Mouse (Mus musculus) cerebellum, adult 11-12 months (tissue): ENCODE measurements at regions not wholly inside any gene's neighbourhood (a gene's known extent, or its start where the extent isn't known, plus 50 kb on each side); places are given as distances from the start of the nearest gene placed in this dataset.
"Not testable (repeated sequence)": the region's sequence is repeated elsewhere in the genome, so short reads cannot be mapped to it uniquely, and the experiment has no call there.

Experiments
- DNase-seq: peaks from one replicate; pipeline ENCODE4 v3.0.0; 2022

DNA sequence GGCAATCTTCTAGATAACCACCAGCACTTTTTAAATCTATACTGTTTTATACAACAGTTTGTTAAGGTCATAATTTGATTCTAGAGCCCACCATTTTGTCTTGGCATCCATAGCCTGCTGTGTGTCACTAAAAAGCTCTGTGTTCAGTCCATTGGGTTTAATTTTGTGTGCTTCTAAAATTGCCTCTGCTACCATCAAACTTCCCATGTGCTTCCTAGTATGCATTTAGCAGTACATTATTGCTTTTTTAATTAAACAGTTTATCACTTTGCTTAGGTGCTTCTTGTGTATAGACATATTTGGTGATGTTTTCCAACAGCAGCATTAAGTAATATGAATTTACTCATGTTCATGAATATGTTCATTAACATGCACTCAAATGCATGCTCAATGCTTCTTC, 102.4 kb upstream of the Egfr start:
- DNase-seq, result no peak

DNA sequence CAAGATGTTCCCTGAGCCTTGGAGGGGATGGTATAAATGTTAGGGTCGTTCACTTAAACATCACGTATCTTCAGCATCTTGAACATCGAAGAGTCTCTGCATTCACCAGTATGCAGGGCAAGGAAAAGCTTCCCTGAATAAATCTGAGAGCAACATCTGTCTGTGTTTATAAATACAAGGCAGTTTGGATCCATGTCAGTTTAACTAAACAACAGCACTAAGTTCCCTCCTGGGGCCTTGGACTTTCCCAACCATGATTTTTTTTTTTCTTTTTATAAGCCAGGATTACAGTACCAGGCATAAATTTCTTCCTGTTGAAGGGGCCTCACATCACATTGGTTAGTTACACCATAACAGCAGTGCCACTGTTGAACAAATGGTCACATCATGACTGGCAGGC, 88.2 kb upstream of the Egfr start:
- no peak for DNase-seq

DNA sequence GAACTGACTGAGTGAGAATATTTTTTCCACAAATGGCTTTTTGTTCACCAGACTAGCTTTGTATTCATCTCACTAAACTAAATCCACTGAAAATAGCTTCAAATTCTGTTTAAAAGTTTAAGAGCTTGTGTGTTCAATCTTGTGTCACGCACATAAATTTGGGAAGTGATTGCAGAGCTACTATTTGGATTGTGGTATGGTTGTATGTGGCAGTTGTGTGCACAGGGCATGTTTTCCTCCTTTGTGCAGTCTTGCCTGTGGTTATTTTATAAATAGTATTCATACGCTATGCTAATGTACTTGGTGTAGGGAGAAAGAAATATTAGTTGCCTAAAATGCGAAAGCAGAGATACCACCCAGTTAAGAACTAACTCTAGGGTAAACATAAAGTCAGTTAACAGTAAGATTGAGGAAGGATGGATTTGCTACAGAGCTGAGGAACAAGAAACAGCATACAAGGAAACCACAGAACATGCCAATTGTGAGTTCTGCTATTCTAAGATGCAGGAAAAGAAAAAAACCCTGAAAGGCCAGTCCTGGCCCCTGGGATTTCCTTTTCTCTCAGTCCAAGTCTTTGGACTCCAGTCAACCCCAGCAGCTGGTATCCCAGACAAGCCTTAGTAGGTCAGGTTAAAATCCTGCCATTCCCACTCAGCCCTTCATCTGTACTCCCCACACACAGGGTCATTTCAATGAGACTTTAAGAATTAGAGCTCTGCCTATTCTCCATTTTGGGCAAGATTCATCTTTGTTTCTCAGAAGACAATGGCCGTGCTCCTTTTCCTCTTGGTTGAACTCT, 82.4 kb upstream of the Egfr start:
- no peak for DNase-seq

DNA sequence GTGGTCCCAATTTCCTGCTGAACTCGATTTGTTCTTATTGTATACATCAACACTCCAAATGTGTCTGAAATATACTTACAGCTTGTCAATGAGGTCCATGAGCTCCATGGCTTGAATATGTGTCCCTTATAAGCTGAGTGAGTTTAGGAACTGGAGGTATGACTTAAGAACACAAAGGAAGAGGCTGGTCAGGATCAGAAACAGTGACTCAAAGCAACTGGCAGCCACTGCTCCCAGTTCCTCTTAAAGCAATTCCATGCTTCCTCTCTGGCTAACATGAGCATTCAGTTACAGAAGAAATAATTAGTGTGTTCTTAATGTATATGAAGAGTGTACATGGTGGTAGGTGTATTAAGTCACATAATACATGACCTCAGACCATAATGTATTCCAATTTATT, 81.7 kb upstream of the Egfr start:
- no peak for DNase-seq

DNA sequence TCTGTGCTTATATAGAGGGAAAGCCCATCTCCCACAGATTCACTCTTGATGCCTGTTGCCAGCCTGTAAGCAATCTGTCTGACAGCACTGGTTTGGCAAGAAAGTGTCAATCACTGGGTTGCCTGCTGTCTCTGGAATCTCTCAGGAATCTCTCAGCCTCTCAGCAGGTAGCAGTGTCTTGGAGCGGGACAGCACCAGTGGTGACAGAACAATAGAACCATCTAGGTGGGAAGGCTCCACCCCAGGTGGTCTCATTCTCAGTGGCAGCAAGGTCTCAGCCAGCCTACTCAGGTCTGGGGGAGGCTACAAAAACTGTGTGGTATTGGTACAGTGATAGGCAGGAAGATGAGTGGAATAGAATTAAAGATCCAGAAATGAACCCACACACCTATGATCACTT, 76.1 kb upstream of the Egfr start:
- not testable (repeated sequence) for DNase-seq

DNA sequence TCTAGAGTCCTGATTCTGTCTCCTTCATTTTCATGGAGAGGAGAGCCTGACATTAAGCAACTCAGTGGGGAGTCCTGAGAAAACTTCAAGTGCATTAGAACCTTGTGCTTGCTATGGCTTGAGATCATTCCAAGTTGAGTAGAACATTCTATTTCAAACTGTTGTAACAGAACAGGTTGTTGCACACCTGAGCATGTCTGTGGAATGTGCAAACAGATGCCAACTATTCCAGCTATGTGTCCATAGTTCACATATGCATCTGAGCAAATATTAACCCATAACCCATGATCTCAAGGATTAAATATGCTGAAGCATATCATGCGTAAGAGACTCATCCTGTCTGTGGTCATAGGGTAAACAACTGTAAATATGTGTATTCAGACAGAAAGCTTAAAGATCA, 68.5 kb upstream of the Egfr start:
- no peak for DNase-seq

DNA sequence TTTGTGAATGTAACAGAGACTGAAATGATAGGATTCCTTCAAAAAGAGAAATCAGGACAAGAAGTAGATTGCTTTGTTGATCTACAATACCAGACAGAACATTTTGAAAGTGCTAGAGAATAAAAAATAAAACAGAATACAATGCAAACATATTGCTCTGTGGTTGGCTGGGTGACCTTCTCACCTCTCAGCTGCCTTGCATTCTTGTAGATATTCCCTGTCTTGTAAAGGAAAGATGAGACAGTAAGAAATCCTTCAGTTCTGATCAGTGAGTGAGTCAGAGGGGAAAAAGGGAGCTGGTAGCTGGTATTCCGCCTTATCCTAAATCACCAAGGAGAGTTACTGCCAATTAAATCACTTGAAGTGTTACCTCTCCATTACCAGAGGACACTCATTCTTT, 56.4 kb upstream of the Egfr start:
- no peak for DNase-seq

DNA sequence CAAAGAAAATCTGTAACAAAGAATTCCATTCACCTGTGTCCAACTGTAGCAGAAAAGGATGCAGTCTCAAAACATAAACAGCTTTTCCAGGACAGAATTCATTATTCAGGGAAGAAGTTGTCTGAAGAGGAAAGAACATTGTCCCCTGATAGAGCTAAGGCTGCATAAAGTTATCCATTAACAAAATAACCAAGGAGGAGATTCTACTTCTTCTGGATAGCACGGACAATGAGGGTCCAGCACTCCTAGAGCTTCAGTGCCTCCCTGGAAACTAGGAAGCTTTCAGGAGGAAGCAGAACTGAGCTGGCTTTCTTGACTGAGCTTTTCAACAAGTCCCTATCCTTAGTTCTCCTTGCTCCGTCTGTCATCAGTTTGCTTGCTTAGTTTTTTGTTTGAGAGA, 55.2 kb upstream of the Egfr start:
- no peak for DNase-seq

DNA sequence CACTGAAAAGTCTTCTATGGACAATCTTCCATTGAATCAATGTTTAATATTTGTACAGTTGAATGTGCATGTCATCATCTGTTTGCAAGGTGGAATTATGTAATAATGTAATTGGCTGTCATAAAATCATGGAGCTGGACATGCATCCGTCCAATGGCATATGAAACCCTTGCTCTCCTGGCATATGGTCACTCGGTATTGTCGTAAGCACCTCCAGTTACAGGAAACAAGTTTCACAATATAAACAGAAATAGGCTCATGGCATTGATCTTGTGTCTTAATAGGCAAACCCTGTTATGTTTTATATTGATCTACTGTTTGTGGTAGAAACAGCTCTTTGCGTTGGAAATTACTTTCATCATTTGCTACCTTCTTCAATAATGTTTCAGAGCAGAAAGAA, 50.2 kb upstream of the Egfr start:
- no peak for DNase-seq
